Mouse (Mus musculus): ENCODE measurements around the gene Zbtb20. TPM values are rescaled to one million over a fixed set of nuclear protein-coding genes. Genes with fewer than 3 reads are reported as not detected.
"Not testable (repeated sequence)": the region's sequence is repeated elsewhere in the genome, so short reads cannot be mapped to it uniquely, and the experiment has no call there.

Gene Zbtb20
- polyA plus RNA-seq, 1 experiment from 2014 or later = 47.6 TPM

- Histone ChIP-seq H3K9ac (no peak overlapping the region), H3K4me2 (peak overlapping the region; percentile 27; the same call in 1 of the 2 replicates), H3K27me3 (no peaks in the 10 kb centered on the region), H3K27ac (peak overlapping the region; percentile 71), H3K4me1 (replicated peaks) (peaks cover 12% of the 10 kb centered on the region), H3K4me3 (no peak overlapping the region), H3K36me3 (no peaks in the 10 kb centered on the region), H3K9me3 (replicated peaks) (no peaks in the 10 kb centered on the region)
- no peak; the same call in 1 of the 2 replicates for ATAC-seq (replicated peaks; ENCODE audit: insufficient number of reproducible peaks, insufficient read depth, low FRiP score, low read depth)
- WGBS = 36% methylated on average over 3 of the region's 3 CpGs
Measured at GRCm38 (mm10) chr16:42910716-42911115, 35.0 kb downstream of the Zbtb20 start.

GRCm38 (mm10) chr16:42911326-42911725, 35.6 kb downstream of the Zbtb20 start:
- H3K4me3 ChIP-seq = no peak overlapping the region
- H3K9ac ChIP-seq = no peak overlapping the region
- no peaks in the 10 kb centered on the region for H3K9me3 ChIP-seq (replicated peaks)
- peak overlapping the region; percentile 71; the same call in 1 of the 2 replicates for H3K27ac ChIP-seq
- no peaks in the 10 kb centered on the region for H3K27me3 ChIP-seq
- no peaks in the 10 kb centered on the region for H3K36me3 ChIP-seq
- no peak for ATAC-seq (replicated peaks; ENCODE audit: insufficient number of reproducible peaks, insufficient read depth, low FRiP score, low read depth)
- H3K4me2 ChIP-seq = no peak overlapping the region
- WGBS = 93% methylated on average over 4 of the region's 4 CpGs
- H3K4me1 ChIP-seq (replicated peaks) = peaks cover 12% of the 10 kb centered on the region

- Histone ChIP-seq H3K36me3 (no peaks in the 10 kb centered on the region), H3K9ac (no peak overlapping the region), H3K9me3 (replicated peaks) (no peaks in the 10 kb centered on the region), H3K27ac (no peak overlapping the region), H3K4me3 (no peak overlapping the region), H3K4me1 (replicated peaks) (peaks cover 12% of the 10 kb centered on the region), H3K27me3 (no peaks in the 10 kb centered on the region), H3K4me2 (no peak overlapping the region)
- 64% methylated on average over 5 of the region's 5 CpGs for WGBS
- no peak for ATAC-seq (replicated peaks; ENCODE audit: insufficient number of reproducible peaks, insufficient read depth, low FRiP score, low read depth)
Measured at GRCm38 (mm10) chr16:42911815-42912214, 36.1 kb downstream of the Zbtb20 start.

- Histone ChIP-seq H3K4me1 (replicated peaks) (peaks cover 12% of the 10 kb centered on the region), H3K27ac (no peak overlapping the region), H3K4me2 (no peak overlapping the region), H3K4me3 (no peak overlapping the region), H3K9ac (no peak overlapping the region), H3K9me3 (replicated peaks) (no peaks in the 10 kb centered on the region), H3K27me3 (no peaks in the 10 kb centered on the region), H3K36me3 (no peaks in the 10 kb centered on the region)
- WGBS = 72% methylated on average over 8 of the region's 8 CpGs
- no peak for ATAC-seq (replicated peaks; ENCODE audit: insufficient number of reproducible peaks, insufficient read depth, low FRiP score, low read depth)
Measured at GRCm38 (mm10) chr16:42913291-42913690, 37.6 kb downstream of the Zbtb20 start.

- H3K9ac ChIP-seq = no peak overlapping the region
- H3K4me1 ChIP-seq (replicated peaks) = peaks cover 12% of the 10 kb centered on the region
- H3K9me3 ChIP-seq (replicated peaks) = no peaks in the 10 kb centered on the region
- ATAC-seq (replicated peaks; ENCODE audit: insufficient number of reproducible peaks, insufficient read depth, low FRiP score, low read depth) = no peak
- H3K27ac ChIP-seq = no peak overlapping the region
- no peaks in the 10 kb centered on the region for H3K36me3 ChIP-seq
- WGBS = 44% methylated on average over 8 of the region's 8 CpGs
- no peaks in the 10 kb centered on the region for H3K27me3 ChIP-seq
- H3K4me2 ChIP-seq = no peak overlapping the region
- no peak overlapping the region for H3K4me3 ChIP-seq
Measured at GRCm38 (mm10) chr16:42914457-42915085, 38.9 kb downstream of the Zbtb20 start.

- no peaks in the 10 kb centered on the region for H3K9me3 ChIP-seq (replicated peaks)
- no peak overlapping the region for H3K9ac ChIP-seq
- H3K27ac ChIP-seq = no peak overlapping the region
- H3K36me3 ChIP-seq = no peaks in the 10 kb centered on the region
- H3K4me3 ChIP-seq = no peak overlapping the region
- no peak for ATAC-seq (replicated peaks; ENCODE audit: insufficient number of reproducible peaks, insufficient read depth, low FRiP score, low read depth)
- no peaks in the 10 kb centered on the region for H3K27me3 ChIP-seq
- H3K4me1 ChIP-seq (replicated peaks) = no peaks in the 10 kb centered on the region
- WGBS = 87% methylated on average over 5 of the region's 5 CpGs
- no peak overlapping the region for H3K4me2 ChIP-seq
Measured at GRCm38 (mm10) chr16:42919992-42920760, 44.5 kb downstream of the Zbtb20 start.

- no peak overlapping the region for H3K4me3 ChIP-seq
- no peaks in the 10 kb centered on the region for H3K4me1 ChIP-seq (replicated peaks)
- H3K9ac ChIP-seq = no peak overlapping the region
- no peak for ATAC-seq (replicated peaks; ENCODE audit: insufficient number of reproducible peaks, insufficient read depth, low FRiP score, low read depth)
- H3K9me3 ChIP-seq (replicated peaks) = no peaks in the 10 kb centered on the region
- no peaks in the 10 kb centered on the region for H3K36me3 ChIP-seq
- WGBS = 65% methylated on average over 4 of the region's 4 CpGs
- no peak overlapping the region for H3K4me2 ChIP-seq
- H3K27ac ChIP-seq = no peak overlapping the region
- no peaks in the 10 kb centered on the region for H3K27me3 ChIP-seq
Measured at GRCm38 (mm10) chr16:42921436-42921835, 45.8 kb downstream of the Zbtb20 start.

GRCm38 (mm10) chr16:42938211-42938610, 62.5 kb downstream of the Zbtb20 start:
- no peaks in the 10 kb centered on the region for H3K27me3 ChIP-seq
- no peaks in the 10 kb centered on the region for H3K9me3 ChIP-seq (replicated peaks)
- no peak overlapping the region for H3K4me3 ChIP-seq
- no peaks in the 10 kb centered on the region for H3K36me3 ChIP-seq
- no peak for ATAC-seq (replicated peaks; ENCODE audit: insufficient number of reproducible peaks, insufficient read depth, low FRiP score, low read depth)
- peaks cover 4% of the 10 kb centered on the region; the same call in 1 of the 2 replicates for H3K4me1 ChIP-seq (replicated peaks)
- H3K27ac ChIP-seq = no peak overlapping the region
- no peak overlapping the region for H3K4me2 ChIP-seq
- 52% methylated on average over 2 of the region's 2 CpGs for WGBS
- no peak overlapping the region for H3K9ac ChIP-seq

GRCm38 (mm10) chr16:42947016-42947415, 71.3 kb downstream of the Zbtb20 start:
- Histone ChIP-seq H3K9me3 (replicated peaks) (no peaks in the 10 kb centered on the region), H3K4me2 (no peak overlapping the region), H3K4me3 (no peak overlapping the region), H3K4me1 (replicated peaks) (no peaks in the 10 kb centered on the region), H3K27ac (no peak overlapping the region), H3K9ac (no peak overlapping the region), H3K36me3 (no peaks in the 10 kb centered on the region), H3K27me3 (no peaks in the 10 kb centered on the region)
- 65% methylated on average over 4 of the region's 4 CpGs for WGBS
- no peak for ATAC-seq (replicated peaks; ENCODE audit: insufficient number of reproducible peaks, insufficient read depth, low FRiP score, low read depth)

GRCm38 (mm10) chr16:42955401-42955800, 79.7 kb downstream of the Zbtb20 start:
- H3K9me3 ChIP-seq (replicated peaks); H3K4me1 ChIP-seq (replicated peaks); H3K27ac ChIP-seq; H3K36me3 ChIP-seq; H3K27me3 ChIP-seq; ATAC-seq (replicated peaks; ENCODE audit: insufficient number of reproducible peaks, insufficient read depth, low FRiP score, low read depth); H3K4me2 ChIP-seq; H3K9ac ChIP-seq; H3K4me3 ChIP-seq: not testable (repeated sequence)
- 90% methylated on average over 17 of the region's 17 CpGs for WGBS

- no peaks in the 10 kb centered on the region for H3K27me3 ChIP-seq
- no peak for ATAC-seq (replicated peaks; ENCODE audit: insufficient number of reproducible peaks, insufficient read depth, low FRiP score, low read depth)
- no peaks in the 10 kb centered on the region for H3K4me1 ChIP-seq (replicated peaks)
- no peak overlapping the region for H3K4me2 ChIP-seq
- no peak overlapping the region for H3K27ac ChIP-seq
- H3K9me3 ChIP-seq (replicated peaks) = no peaks in the 10 kb centered on the region
- H3K9ac ChIP-seq = no peak overlapping the region
- WGBS = 84% methylated on average over 2 of the region's 2 CpGs
- H3K4me3 ChIP-seq = no peak overlapping the region
- no peaks in the 10 kb centered on the region for H3K36me3 ChIP-seq
Measured at GRCm38 (mm10) chr16:42972872-42973271, 97.2 kb downstream of the Zbtb20 start.

- H3K4me2 ChIP-seq = no peak overlapping the region
- no peaks in the 10 kb centered on the region for H3K9me3 ChIP-seq (replicated peaks)
- 79% methylated on average over 1 of the region's 1 CpGs for WGBS
- H3K27ac ChIP-seq = no peak overlapping the region
- no peak for ATAC-seq (replicated peaks; ENCODE audit: insufficient number of reproducible peaks, insufficient read depth, low FRiP score, low read depth)
- no peaks in the 10 kb centered on the region for H3K36me3 ChIP-seq
- H3K9ac ChIP-seq = no peak overlapping the region
- no peaks in the 10 kb centered on the region for H3K27me3 ChIP-seq
- H3K4me3 ChIP-seq = no peak overlapping the region
- H3K4me1 ChIP-seq (replicated peaks) = no peaks in the 10 kb centered on the region
Measured at GRCm38 (mm10) chr16:42998896-42999295, 123.2 kb downstream of the Zbtb20 start.

Data from heart, embryonic 15.5 days (tissue).